26 mouse cellular contexts compared by ENCODE assay signal in the genomic region with DNA sequence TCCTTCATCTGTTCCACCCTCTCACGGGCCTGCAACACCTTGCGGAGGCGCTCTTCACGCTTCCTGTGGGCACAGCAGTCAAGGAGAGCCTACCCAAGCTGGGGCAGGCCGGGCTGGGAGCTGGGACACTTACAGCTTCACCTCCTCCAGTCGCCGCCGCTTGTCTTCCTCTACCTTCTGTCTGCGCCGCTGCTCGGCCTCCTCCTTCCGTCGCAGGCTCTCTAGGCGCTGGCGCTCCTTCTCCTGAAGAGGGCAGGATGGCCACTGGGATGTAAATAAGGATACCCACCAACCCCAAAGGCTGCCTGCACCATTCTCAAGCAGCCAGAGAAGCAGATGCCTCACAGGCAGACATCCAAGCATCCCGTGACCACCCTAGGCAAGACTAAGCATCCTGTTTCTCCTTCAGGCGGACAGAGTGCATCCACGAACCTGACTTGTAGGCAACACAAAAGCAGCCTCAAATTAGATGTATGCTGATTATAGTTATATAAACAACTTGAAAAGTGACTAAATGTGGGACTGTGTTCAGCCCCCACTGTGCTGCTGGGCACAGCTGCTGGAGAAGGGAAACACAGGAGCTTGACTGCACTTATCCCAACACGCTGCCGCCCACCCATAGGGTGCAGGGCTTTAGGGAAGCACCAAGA. TPM values are rescaled to one million over a fixed set of nuclear protein-coding genes. Genes with fewer than 3 reads are reported as not detected.
DNase-seq lines count a peak whose midpoint lies in the region; TF ChIP-seq lines count a peak whose summit lies in the region.
"Had no signal": no experiment of that assay in that cellular context is flagged by ENCODE, and none has a peak within 500 bp of the region (broad histone marks: within the 10 kb centered on the region; RNA-seq: fewer than 3 reads in every experiment).

No protein-coding gene starts in this region.

- H3K4me3 ChIP-seq in left cerebral cortex, adult 2 months, result peak overlapping the region; percentile 28
- H3K4me3 ChIP-seq: embryonic facial prominence, embryonic 15.5 days; forebrain, embryonic 15.5 days; gastrocnemius, adult 2 months; heart, embryonic 10.5 days; hindbrain, embryonic 12.5 days; limb, embryonic 15.5 days; midbrain, embryonic 12.5 days had no signal

- intact Hi-C loops in heart, postnatal 36 days (cut with DNase I), result no loop called here
- intact Hi-C loops in left cerebral cortex, adult 2 months (cut with DNase I), result no loop called here

- peak; percentile 58 for DNase-seq in heart, adult 11 months
- no peak for DNase-seq in heart, postnatal 36 days
- DNase-seq in right cerebral cortex, adult 18-20 months, result peak; percentile 74
- DNase-seq in right cerebral cortex, postnatal 14 days, result no peak
- DNase-seq in left cerebral cortex, adult 2 months (ENCODE audit: extremely low spot score in 1 of 2, low spot score in 2 of 2), result peak; percentile 24 to 45
- DNase-seq in right cerebral cortex, postnatal 36 days (ENCODE audit: low spot score in 2 of 2), result peak; percentile 46 to 69
- no peak for DNase-seq in ovary, postnatal 10 days (ENCODE audit: low spot score)
- no peak for DNase-seq in layer of hippocampus, adult 11-12 months (ENCODE audit: low spot score)
- DNase-seq: adrenal gland, postnatal 14 days; cerebellum, adult 8-10 months; gastrocnemius, adult 2 months; kidney, adult 11 months; kidney, postnatal 4 days; lung, embryonic 14.5 days; spleen, adult 18-20 months had no signal

- H3K27ac ChIP-seq in left cerebral cortex, adult 2 months, result peak overlapping the region; percentile 81
- H3K27ac ChIP-seq: embryonic facial prominence, embryonic 15.5 days; forebrain, embryonic 15.5 days; gastrocnemius, adult 2 months; heart, embryonic 10.5 days; hindbrain, embryonic 12.5 days; limb, embryonic 15.5 days; liver, embryonic 14.5 days; midbrain, embryonic 12.5 days had no signal

- peak; percentile 19 for TF ChIP-seq CTCF in left cerebral cortex, adult 2 months (IDR thresholded peaks at IDR 0.05)

RNA-seq across cellular contexts. Expression of a gene that starts 21.0 kb away (rescaled TPM):
- total RNA-seq in heart, postnatal 36 days (2021), result 1 to 10 TPM; 6.6 TPM
- total RNA-seq in left cerebral cortex, adult 2 months (2021), result 10 to 100 TPM; 28.1 to 28.3 TPM

RNA-seq across cellular contexts. Expression of a gene that starts 30.9 kb away (rescaled TPM):
- not detected for total RNA-seq in heart, postnatal 36 days (2021)
- not detected for total RNA-seq in left cerebral cortex, adult 2 months (2021)
- total RNA-seq: adrenal gland, postnatal 14 days; gastrocnemius, adult 2 months; gastrocnemius, postnatal 4 days; layer of hippocampus, postnatal 25 days; megakaryocyte, adult 5-6 weeks; neutrophil, adult 5-6 weeks had no signal

Comparison
In these comparisons a context has a peak if more than half of its experiments do, and no peak if none do; other contexts are left out.
1. DNase-seq: peak in heart, adult 11 months (single experiment), right cerebral cortex, adult 18-20 months (single experiment), left cerebral cortex, adult 2 months (2 of 2) and right cerebral cortex, postnatal 36 days (2 of 2); none in heart, postnatal 36 days (0 of 2), right cerebral cortex, postnatal 14 days (single experiment), ovary, postnatal 10 days (single experiment) and layer of hippocampus, adult 11-12 months (single experiment).